Mouse (Mus musculus): ENCODE measurements around the gene Ccp110. TPM values are rescaled to one million over a fixed set of nuclear protein-coding genes. Genes with fewer than 3 reads are reported as not detected.

Ccp110 gene
- total and polyA plus RNA-seq, 2 experiments from 2014 or later, result 16.1 to 24.6 TPM

DNA sequence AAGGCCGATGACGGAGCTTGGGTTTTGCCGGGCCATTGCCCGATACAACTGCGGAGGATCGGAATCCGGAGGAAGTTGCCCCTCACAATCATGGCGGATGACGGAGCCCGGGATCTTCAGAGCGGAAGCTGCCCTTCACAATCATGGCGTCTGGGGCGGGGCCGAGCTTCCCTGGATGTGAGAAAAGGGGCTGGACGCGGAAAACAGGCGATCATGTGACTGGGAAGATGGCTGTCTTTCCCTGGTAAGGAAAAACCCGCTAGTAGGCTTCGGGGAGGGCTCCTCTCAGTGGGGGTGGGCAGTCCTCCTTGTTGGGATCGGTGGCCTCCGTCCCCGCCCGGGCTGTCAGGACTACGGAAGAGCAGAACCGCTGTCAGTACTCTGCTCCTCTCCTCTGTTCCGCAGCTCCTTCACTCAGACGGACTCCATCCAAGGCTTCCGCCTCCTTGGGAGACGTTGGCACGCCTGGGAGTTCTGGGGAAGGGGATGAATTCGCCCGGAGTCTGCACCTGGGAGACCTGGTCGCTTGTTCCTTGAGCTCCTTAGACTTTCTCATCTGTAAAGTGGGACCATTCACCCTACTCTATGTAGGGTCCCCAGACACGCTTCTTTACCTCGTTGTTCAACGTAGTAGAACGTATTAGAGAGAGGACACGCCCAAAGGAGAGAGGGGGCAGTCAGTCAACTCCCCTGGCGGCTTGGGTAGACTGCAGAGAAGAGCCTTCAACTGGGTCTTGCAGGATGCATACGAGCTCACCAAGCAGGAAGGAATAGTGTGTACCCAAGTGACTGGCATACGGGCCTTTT lies 28.4 kb downstream of the Ccp110 start:
- Histone ChIP-seq H3K36me3 (ENCODE audit: insufficient read depth, low read length) (peaks cover 5% of the 10 kb centered on the region), H3K4me2 (ENCODE audit: low read depth, low read length) (peak overlapping the region; percentile 72), H3K4me1 (ENCODE audit: insufficient read depth, low read length) (0 out of 2 replicates have a peak, but pooled peaks cover 9% of the 10 kb centered on the region), H3K4me3 (ENCODE audit: low read length) (peak overlapping the region; percentile 65), H3K27me3 (ENCODE audit: insufficient read depth, low read length) (no peaks in the 10 kb centered on the region), H3K9ac (replicated peaks; ENCODE audit: low read length) (peak overlapping the region; percentile 71), H3K27ac (peak overlapping the region; percentile 82), H3K9me3 (ENCODE audit: low read length) (no peaks in the 10 kb centered on the region)
- DNase-seq (ENCODE audit: low spot score), result peak; percentile 99
- WGBS, result 3% methylated on average over 41 of the region's 41 CpGs
- no peak for TF ChIP-seq CTCF (IDR thresholded peaks at IDR 0.05; ENCODE audit: low read depth)
- peak; percentile 95 for ATAC-seq

DNA sequence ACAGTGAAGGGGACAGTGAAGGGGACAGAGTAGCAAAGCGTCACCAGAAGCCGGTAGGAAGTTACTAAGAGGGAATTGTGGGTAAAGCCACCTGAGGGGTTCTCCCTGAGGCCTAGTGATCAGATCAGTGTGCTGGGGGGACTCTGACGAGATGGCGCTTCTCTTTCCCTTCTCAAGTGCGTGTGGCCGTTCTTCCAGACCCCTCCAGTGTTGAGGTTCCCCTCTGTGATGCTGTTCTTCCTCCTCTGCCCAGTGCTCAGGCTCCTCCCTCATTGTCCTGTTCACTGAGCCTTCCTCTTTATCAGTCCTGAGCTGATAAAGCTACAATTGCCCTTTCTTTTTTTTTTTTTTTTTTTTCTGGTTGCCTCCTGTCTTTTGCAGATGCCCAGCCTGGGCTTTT lies 29.9 kb downstream of the Ccp110 start:
- WGBS, result 86% methylated on average over 6 of the region's 6 CpGs
- Histone ChIP-seq H3K4me2 (ENCODE audit: low read depth, low read length) (no peak overlapping the region), H3K4me3 (ENCODE audit: low read length) (no peak overlapping the region), H3K27ac (no peak overlapping the region), H3K9me3 (ENCODE audit: low read length) (no peaks in the 10 kb centered on the region), H3K4me1 (ENCODE audit: insufficient read depth, low read length) (0 out of 2 replicates have a peak, but pooled peaks cover 9% of the 10 kb centered on the region), H3K27me3 (ENCODE audit: insufficient read depth, low read length) (no peaks in the 10 kb centered on the region), H3K36me3 (ENCODE audit: insufficient read depth, low read length) (peaks cover 11% of the 10 kb centered on the region), H3K9ac (replicated peaks; ENCODE audit: low read length) (no peak overlapping the region)
- no peak for DNase-seq (ENCODE audit: low spot score)
- TF ChIP-seq CTCF (IDR thresholded peaks at IDR 0.05; ENCODE audit: low read depth), result no peak
- ATAC-seq, result no peak

DNA sequence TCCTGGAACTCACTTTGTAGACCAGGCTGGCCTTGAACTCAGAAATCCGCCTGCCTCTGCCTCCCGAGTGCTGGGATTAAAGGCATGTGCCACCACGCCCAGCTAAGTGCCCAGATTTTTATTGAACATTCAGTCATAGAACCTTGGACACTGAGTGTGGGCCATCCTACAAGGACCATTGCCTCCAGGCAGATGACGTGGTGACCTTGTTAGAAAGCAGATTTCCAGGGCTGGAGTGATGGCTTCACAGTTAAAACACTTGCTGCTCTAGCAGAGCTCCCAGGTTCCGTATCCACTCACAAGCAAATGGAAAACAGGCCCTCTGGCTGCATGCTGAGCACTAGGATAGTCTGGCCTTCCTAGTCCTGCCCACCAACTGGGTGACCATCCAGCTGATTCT lies 32.4 kb downstream of the Ccp110 start:
- H3K4me3 ChIP-seq (ENCODE audit: low read length), result no peak overlapping the region
- 93% methylated on average over 5 of the region's 5 CpGs for WGBS
- no peak for TF ChIP-seq CTCF (IDR thresholded peaks at IDR 0.05; ENCODE audit: low read depth)
- H3K36me3 ChIP-seq (ENCODE audit: insufficient read depth, low read length), result peaks cover 24% of the 10 kb centered on the region
- H3K9me3 ChIP-seq (ENCODE audit: low read length), result no peaks in the 10 kb centered on the region
- DNase-seq (ENCODE audit: low spot score), result no peak
- no peak overlapping the region for H3K4me2 ChIP-seq (ENCODE audit: low read depth, low read length)
- no peaks in the 10 kb centered on the region for H3K27me3 ChIP-seq (ENCODE audit: insufficient read depth, low read length)
- no peak for ATAC-seq
- H3K4me1 ChIP-seq (ENCODE audit: insufficient read depth, low read length), result 0 out of 2 replicates have a peak, but pooled peaks cover 9% of the 10 kb centered on the region
- H3K27ac ChIP-seq, result no peak overlapping the region
- no peak overlapping the region for H3K9ac ChIP-seq (replicated peaks; ENCODE audit: low read length)

DNA sequence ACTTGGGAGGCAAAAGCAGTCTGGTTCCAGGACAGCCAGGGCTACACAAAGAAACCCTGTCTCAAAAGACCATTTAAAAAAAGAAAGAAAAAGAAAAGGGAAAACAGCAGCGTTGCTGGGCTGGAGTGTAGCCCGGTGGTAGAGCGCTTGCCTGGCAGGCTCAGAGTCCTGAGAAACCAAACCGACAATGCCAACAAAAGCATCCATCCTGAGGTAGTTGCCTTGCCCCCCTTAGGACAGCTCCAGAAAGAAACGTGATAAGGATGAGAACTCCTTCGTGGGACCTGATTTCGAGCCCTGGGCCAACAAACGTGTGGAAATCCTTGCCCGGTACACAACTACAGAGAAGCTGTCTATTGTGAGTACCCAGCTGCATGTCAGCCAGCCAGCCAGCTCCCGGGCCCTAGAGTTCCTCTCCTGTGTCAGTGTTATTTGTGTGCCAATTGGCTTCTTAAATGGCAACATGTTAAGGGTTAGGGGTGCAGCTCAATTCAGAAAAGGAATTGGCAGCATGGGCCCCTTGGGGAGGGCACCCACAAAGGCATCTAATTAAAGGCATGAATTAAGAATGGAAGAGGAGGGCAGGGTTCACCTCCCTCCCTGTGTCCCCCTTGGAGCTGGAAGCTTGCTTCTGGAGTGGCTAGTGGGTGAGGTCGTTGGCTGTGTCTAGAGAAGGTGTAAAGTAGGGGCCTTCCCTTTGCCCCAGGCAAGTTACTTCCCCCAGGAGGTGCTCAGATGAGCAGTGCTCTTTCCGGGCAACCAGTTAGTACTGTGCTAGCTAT lies 35.7 kb downstream of the Ccp110 start:
- no peaks in the 10 kb centered on the region for H3K4me1 ChIP-seq (ENCODE audit: insufficient read depth, low read length)
- TF ChIP-seq CTCF (IDR thresholded peaks at IDR 0.05; ENCODE audit: low read depth), result no peak
- H3K4me3 ChIP-seq (ENCODE audit: low read length), result no peak overlapping the region
- H3K4me2 ChIP-seq (ENCODE audit: low read depth, low read length), result no peak overlapping the region
- DNase-seq (ENCODE audit: low spot score) (peak; percentile 61), ATAC-seq (peak; percentile 89)
- no peaks in the 10 kb centered on the region for H3K27me3 ChIP-seq (ENCODE audit: insufficient read depth, low read length)
- H3K9ac ChIP-seq (replicated peaks; ENCODE audit: low read length), result no peak overlapping the region
- H3K36me3 ChIP-seq (ENCODE audit: insufficient read depth, low read length), result peaks cover 38% of the 10 kb centered on the region
- H3K9me3 ChIP-seq (ENCODE audit: low read length), result no peaks in the 10 kb centered on the region
- WGBS, result 69% methylated on average over 12 of the region's 12 CpGs
- 0 out of 2 replicates have a peak overlapping the region, but pooled peaks have one; percentile 15 for H3K27ac ChIP-seq

DNA sequence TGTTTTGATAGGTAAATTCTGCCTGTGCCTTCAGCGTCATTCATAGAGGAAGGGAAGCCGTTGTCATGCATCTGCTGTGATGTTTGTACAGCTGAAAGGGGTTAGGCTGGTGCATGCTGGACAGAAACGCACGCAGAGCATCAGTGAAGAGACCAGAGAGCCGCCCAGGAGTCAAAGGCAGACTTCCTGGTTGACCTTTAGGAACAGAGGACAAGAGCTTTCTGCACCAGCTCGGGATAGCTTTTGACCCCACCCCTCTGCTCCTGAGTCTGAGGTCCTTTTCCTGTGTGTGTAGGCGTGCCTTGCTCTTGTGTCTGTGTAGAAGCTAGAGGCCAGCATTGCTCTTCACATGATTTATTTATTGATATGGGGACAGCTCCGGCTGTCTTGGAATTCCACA lies 37.4 kb downstream of the Ccp110 start:
- WGBS, result 84% methylated on average over 8 of the region's 8 CpGs
- no peak for TF ChIP-seq CTCF (IDR thresholded peaks at IDR 0.05; ENCODE audit: low read depth)
- no peak for DNase-seq (ENCODE audit: low spot score)
- H3K27ac ChIP-seq, result no peak overlapping the region
- H3K36me3 ChIP-seq (ENCODE audit: insufficient read depth, low read length), result peaks cover 47% of the 10 kb centered on the region
- H3K4me2 ChIP-seq (ENCODE audit: low read depth, low read length), result no peak overlapping the region
- H3K27me3 ChIP-seq (ENCODE audit: insufficient read depth, low read length), result no peaks in the 10 kb centered on the region
- no peaks in the 10 kb centered on the region for H3K9me3 ChIP-seq (ENCODE audit: low read length)
- H3K4me1 ChIP-seq (ENCODE audit: insufficient read depth, low read length), result no peaks in the 10 kb centered on the region
- no peak overlapping the region for H3K4me3 ChIP-seq (ENCODE audit: low read length)
- ATAC-seq, result no peak
- no peak overlapping the region for H3K9ac ChIP-seq (replicated peaks; ENCODE audit: low read length)

DNA sequence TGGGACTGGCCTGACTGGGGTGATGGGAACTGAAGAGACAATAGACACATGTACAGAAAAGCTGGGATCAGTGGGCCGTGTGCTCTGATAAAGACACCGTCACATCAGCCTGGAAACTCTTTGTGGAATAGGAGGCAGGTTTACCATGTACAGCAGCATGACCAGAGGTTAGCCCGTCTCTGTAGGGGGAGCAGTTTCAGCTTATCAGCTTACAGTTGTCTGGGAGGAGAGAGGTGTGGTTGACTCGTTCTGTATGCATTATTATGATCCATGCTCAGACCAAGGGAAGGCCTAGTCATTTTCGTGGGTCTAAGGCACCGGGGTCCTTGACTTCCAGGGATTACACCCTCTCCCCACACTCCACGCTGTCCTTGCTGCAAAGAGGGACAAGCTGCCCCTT lies 39.3 kb downstream of the Ccp110 start:
- H3K4me1 ChIP-seq (ENCODE audit: insufficient read depth, low read length), result no peaks in the 10 kb centered on the region
- no peak for DNase-seq (ENCODE audit: low spot score)
- ATAC-seq, result no peak

More for the DNA sequence above, 39.3 kb downstream of the Ccp110 start:
- no peak overlapping the region for H3K27ac ChIP-seq
- no peaks in the 10 kb centered on the region for H3K9me3 ChIP-seq (ENCODE audit: low read length)
- H3K4me3 ChIP-seq (ENCODE audit: low read length), result no peak overlapping the region
- H3K36me3 ChIP-seq (ENCODE audit: insufficient read depth, low read length), result peaks cover 53% of the 10 kb centered on the region
- no peak overlapping the region for H3K9ac ChIP-seq (replicated peaks; ENCODE audit: low read length)
- H3K27me3 ChIP-seq (ENCODE audit: insufficient read depth, low read length), result no peaks in the 10 kb centered on the region
- TF ChIP-seq CTCF (IDR thresholded peaks at IDR 0.05; ENCODE audit: low read depth), result no peak
- no peak overlapping the region for H3K4me2 ChIP-seq (ENCODE audit: low read depth, low read length)
- 89% methylated on average over 7 of the region's 7 CpGs for WGBS

All from hindbrain, postnatal 0 days (tissue).